8 mouse cellular contexts compared by ENCODE assay signal in the genomic region with DNA sequence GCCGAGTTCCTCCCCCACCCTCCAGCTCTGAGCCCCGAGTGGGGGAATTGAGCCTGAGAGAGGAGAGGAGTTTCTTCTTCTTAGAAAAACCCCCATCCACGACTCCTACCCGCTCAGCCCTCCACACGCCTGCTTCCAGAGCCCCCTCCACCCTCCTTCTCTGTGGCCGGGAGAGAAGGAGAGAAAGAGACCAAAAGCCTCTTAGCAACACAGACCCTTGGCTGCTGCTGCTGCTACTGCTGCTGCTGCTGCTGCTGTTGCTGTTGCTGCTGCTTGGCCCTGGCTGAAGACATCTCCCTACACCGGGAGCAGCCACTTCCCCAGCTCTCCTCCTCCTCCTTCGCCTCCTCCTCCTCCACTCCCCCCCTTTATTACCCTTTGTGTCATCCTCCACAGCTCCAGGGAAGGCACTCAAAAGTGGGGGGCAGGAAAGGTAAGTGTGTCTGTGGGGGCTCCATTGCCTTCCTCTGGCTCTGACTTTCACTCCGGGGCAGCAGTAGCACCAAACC. TPM values are rescaled to one million over a fixed set of nuclear protein-coding genes. Genes with fewer than 3 reads are reported as not detected.
DNase-seq lines count a peak whose midpoint lies in the region; ATAC-seq and TF ChIP-seq lines count a peak whose summit lies in the region.

No protein-coding gene starts in this region.

- ATAC-seq in erythroblast, adult 5-6 weeks (replicated peaks; ENCODE audit: low FRiP score, poor library complexity, severe bottlenecking): peak; percentile 36
- peak; percentile 12; the same call in 1 of the 2 replicates for ATAC-seq in heart, embryonic 13.5 days (ENCODE audit: extremely low read depth, insufficient number of reproducible peaks, low FRiP score, low TSS enrichment)
- peak; percentile 4; the same call in 1 of the 2 replicates for ATAC-seq in neutrophil, adult 5-6 weeks (ENCODE audit: extremely low read depth, insufficient number of reproducible peaks, low FRiP score, poor library complexity, severe bottlenecking)

- peak overlapping the region; percentile 89 for H3K4me3 ChIP-seq in heart, embryonic 13.5 days
- H3K4me3 ChIP-seq in lung, adult 2 months (replicated peaks; ENCODE audit: extremely low read depth, low read depth, low read length): peak overlapping the region; percentile 96

- peak overlapping the region; percentile 97 for H3K27ac ChIP-seq in heart, embryonic 13.5 days (replicated peaks)

- peak overlapping the region; percentile 93 for H3K9ac ChIP-seq in heart, embryonic 13.5 days

- TF ChIP-seq CTCF in lung, adult 2 months (IDR thresholded peaks at IDR 0.05; ENCODE audit: insufficient read depth, low read length): no peak

- peak; percentile 48 for DNase-seq in ES-CJ7 (ENCODE audit: low read depth, low spot score)
- DNase-seq in adrenal gland, postnatal 14 days: peak; percentile 63
- DNase-seq in kidney, postnatal 14 days: peak; percentile 57
- peak; percentile 58 for DNase-seq in lung, adult 2 months
- peak; percentile 3 to 43 for DNase-seq in urinary bladder, adult 18-20 months (ENCODE audit: low spot score in 2 of 2)

- no peaks in the 10 kb centered on the region for H3K9me3 ChIP-seq in heart, embryonic 13.5 days

- peaks cover 15% of the 10 kb centered on the region for H3K4me1 ChIP-seq in heart, embryonic 13.5 days
- H3K4me1 ChIP-seq in lung, adult 2 months (ENCODE audit: control insufficient read depth, insufficient read depth, low read length): peaks cover 2% of the 10 kb centered on the region; the same call in 1 of the 2 replicates

- WGBS in heart, embryonic 13.5 days: 0% methylated on average over 8 of the region's 9 CpGs
- 1% methylated on average over 9 of the region's 9 CpGs for WGBS in lung, adult 2 months

- TF ChIP-seq POLR2A in lung, adult 2 months (IDR thresholded peaks at IDR 0.05; ENCODE audit: borderline replicate concordance, extremely low read depth, low read depth, low read length): no peak

- H3K27me3 ChIP-seq in heart, embryonic 13.5 days (replicated peaks): no peaks in the 10 kb centered on the region

- H3K4me2 ChIP-seq in heart, embryonic 13.5 days: peak overlapping the region; percentile 75

- no peaks in the 10 kb centered on the region for H3K36me3 ChIP-seq in heart, embryonic 13.5 days

RNA-seq across cellular contexts. Expression of gene Orc4, which starts 0.3 kb away (rescaled TPM):
- 52.6 and 62.3 TPM in 2 replicates for total RNA-seq in adrenal gland, postnatal 14 days (2021)
- 71.3 and 73.0 TPM in 2 replicates for total RNA-seq in erythroblast, adult 5-6 weeks (2015; ENCODE audit: low replicate concordance)
- total RNA-seq in erythroblast, adult 5-6 weeks (2017; ENCODE audit: low replicate concordance): 33.1 and 36.5 TPM in 2 replicates
- 80.3 and 81.7 TPM in 2 replicates for polyA plus RNA-seq in heart, embryonic 13.5 days (2015; fragmentation: Nextera tagmentation; extraction: Ambion mirVana)
- 5.6 and 7.8 TPM in 2 replicates for polyA plus RNA-seq in lung, adult 2 months (2012; rRNA removed)
- total RNA-seq in neutrophil, adult 5-6 weeks (2017): 90.7 and 155 TPM in 2 replicates

RNA-seq across cellular contexts. Expression of gene Mbd5, which starts 0.5 kb away (rescaled TPM):
- 41.6 and 46.8 TPM in 2 replicates for total RNA-seq in adrenal gland, postnatal 14 days (2021)
- total RNA-seq in erythroblast, adult 5-6 weeks (2015; ENCODE audit: low replicate concordance): 20.3 and 51.3 TPM in 2 replicates
- 12.9 and 32.1 TPM in 2 replicates for total RNA-seq in erythroblast, adult 5-6 weeks (2017; ENCODE audit: low replicate concordance)
- 18.5 and 25.0 TPM in 2 replicates for polyA plus RNA-seq in heart, embryonic 13.5 days (2015; fragmentation: Nextera tagmentation; extraction: Ambion mirVana)
- polyA plus RNA-seq in lung, adult 2 months (2012; rRNA removed): 4.9 and 8.7 TPM in 2 replicates
- 43.6 and 51.8 TPM in 2 replicates for total RNA-seq in neutrophil, adult 5-6 weeks (2017)

Comparison
In these comparisons a context has a peak if more than half of its experiments do, and no peak if none do; other contexts are left out.
1. Peak in every context shown above with its lines: DNase-seq, ATAC-seq, H3K4me3 ChIP-seq and H3K27ac ChIP-seq.